Comparison of ENCODE assay signal across 8 mouse cellular contexts in genomic region chr1:194761432-194762212, GRCm38 (mm10).
DNase-seq lines count a peak whose midpoint lies in the region; ATAC-seq and TF ChIP-seq lines count a peak whose summit lies in the region.

No protein-coding gene starts in this region.

- peak; percentile 73 for TF ChIP-seq CTCF in Patski (IDR thresholded peaks at IDR 0.05)
- peak; percentile 44; the same call in 1 of the 2 replicates for TF ChIP-seq CTCF in liver, adult 2 months (IDR thresholded peaks at IDR 0.05; ENCODE audit: low read depth, low read length)

- H3K4me1 ChIP-seq in hindbrain, embryonic 11.5 days (replicated peaks; ENCODE audit: control insufficient read depth, insufficient read depth, low read length): no peaks in the 10 kb centered on the region
- no peaks in the 10 kb centered on the region for H3K4me1 ChIP-seq in hindbrain, embryonic 13.5 days (replicated peaks)
- H3K4me1 ChIP-seq in liver, adult 2 months (ENCODE audit: control insufficient read depth, insufficient read depth, low read length): no peaks in the 10 kb centered on the region
- H3K4me1 ChIP-seq in hindbrain, embryonic 12.5 days: no peaks in the 10 kb centered on the region

- no peaks in the 10 kb centered on the region for H3K27me3 ChIP-seq in hindbrain, embryonic 11.5 days (ENCODE audit: control insufficient read depth, insufficient read depth, low read length)
- no peaks in the 10 kb centered on the region for H3K27me3 ChIP-seq in hindbrain, embryonic 13.5 days
- H3K27me3 ChIP-seq in Patski: no peaks in the 10 kb centered on the region
- no peaks in the 10 kb centered on the region for H3K27me3 ChIP-seq in liver, adult 2 months (ENCODE audit: control insufficient read depth, insufficient read depth, low read length)
- no peaks in the 10 kb centered on the region for H3K27me3 ChIP-seq in hindbrain, embryonic 12.5 days

- no peak overlapping the region for H3K4me3 ChIP-seq in hindbrain, embryonic 11.5 days (ENCODE audit: low read depth, low read length)
- no peak overlapping the region for H3K4me3 ChIP-seq in hindbrain, embryonic 13.5 days
- H3K4me3 ChIP-seq in liver, adult 2 months (ENCODE audit: insufficient read depth, low read depth, low read length): no peak overlapping the region
- no peak overlapping the region for H3K4me3 ChIP-seq in hindbrain, embryonic 12.5 days

- no peak for TF ChIP-seq POLR2A in liver, adult 2 months (IDR thresholded peaks at IDR 0.05; ENCODE audit: extremely low read depth, insufficient read depth, low read length)

- ATAC-seq in hindbrain, embryonic 11.5 days (ENCODE audit: low FRiP score): no peak
- ATAC-seq in hindbrain, embryonic 13.5 days (ENCODE audit: low FRiP score): no peak
- no peak for ATAC-seq in Patski
- ATAC-seq in activated CD4-positive, CD25-positive, alpha-beta regulatory T cell, adult 4 months: no peak
- ATAC-seq in hindbrain, embryonic 12.5 days (ENCODE audit: low FRiP score): no peak

- DNase-seq in hindbrain, embryonic 11.5 days (ENCODE audit: low spot score): peak; percentile 37
- DNase-seq in B cell, adult 2 months: peak; percentile 23 to 32
- DNase-seq in Patski (ENCODE audit: low read depth, low spot score): no peak
- peak; percentile 30 for DNase-seq in liver, adult 2 months (ENCODE audit: extremely low read depth, low read depth, low spot score)
- DNase-seq in thymus, postnatal 25 days: no peak

- no peak overlapping the region for H3K4me2 ChIP-seq in hindbrain, embryonic 11.5 days (replicated peaks; ENCODE audit: low read depth, low read length)
- no peak overlapping the region for H3K4me2 ChIP-seq in hindbrain, embryonic 13.5 days
- no peak overlapping the region for H3K4me2 ChIP-seq in hindbrain, embryonic 12.5 days (replicated peaks)

- H3K9ac ChIP-seq in hindbrain, embryonic 11.5 days (ENCODE audit: low read depth, low read length): no peak overlapping the region
- H3K9ac ChIP-seq in hindbrain, embryonic 13.5 days: no peak overlapping the region
- no peak overlapping the region for H3K9ac ChIP-seq in liver, adult 2 months (ENCODE audit: low read depth, low read length)
- no peak overlapping the region for H3K9ac ChIP-seq in hindbrain, embryonic 12.5 days

- H3K79me2 ChIP-seq in liver, adult 2 months (ENCODE audit: control insufficient read depth, insufficient read depth, low read length): no peaks in the 10 kb centered on the region

- in situ Hi-C loops in Patski (cut with MboI; ENCODE audit: low pct_unique_long_range_greater_than_20kb): loop anchor here (5.0 kb wide), 1 partner anchor 196 kb away; no protein-coding TSS in a partner anchor

- CTCF ChIA-PET in Patski (lab: Charles Lee): interaction anchor here (1.3 to 2.2 kb wide), 3 partner anchors 15 to 55 kb away, joined by 3 to 7 read pairs (median 6); no protein-coding TSS in a partner anchor

- no peaks in the 10 kb centered on the region for H3K9me3 ChIP-seq in hindbrain, embryonic 11.5 days (ENCODE audit: control insufficient read depth, low read length)
- H3K9me3 ChIP-seq in hindbrain, embryonic 13.5 days: no peaks in the 10 kb centered on the region
- H3K9me3 ChIP-seq in hindbrain, embryonic 12.5 days (replicated peaks): no peaks in the 10 kb centered on the region

- 0 out of 2 replicates have a peak, but pooled peaks cover 2% of the 10 kb centered on the region for H3K36me3 ChIP-seq in hindbrain, embryonic 11.5 days (ENCODE audit: control insufficient read depth, insufficient read depth, low read length)
- H3K36me3 ChIP-seq in hindbrain, embryonic 13.5 days: peaks cover 88% of the 10 kb centered on the region
- H3K36me3 ChIP-seq in liver, adult 2 months (ENCODE audit: control insufficient read depth, insufficient read depth, low read length): peaks cover 27% of the 10 kb centered on the region
- peaks cover 73% of the 10 kb centered on the region for H3K36me3 ChIP-seq in hindbrain, embryonic 12.5 days

- WGBS in hindbrain, embryonic 11.5 days: 87% methylated on average over 2 of the region's 2 CpGs
- WGBS in hindbrain, embryonic 13.5 days: 88% methylated on average over 2 of the region's 2 CpGs
- 80% methylated on average over 2 of the region's 2 CpGs for WGBS in liver, adult 2 months
- WGBS in hindbrain, embryonic 12.5 days: 84% methylated on average over 2 of the region's 2 CpGs

- POLR2A ChIA-PET in Patski (lab: Charles Lee): interaction anchor here (0.7 kb wide), 1 partner anchor 14 kb away, joined by 4 read pairs; no protein-coding TSS in a partner anchor

- no peak overlapping the region for H3K27ac ChIP-seq in hindbrain, embryonic 11.5 days (ENCODE audit: low read depth, low read length)
- no peak overlapping the region for H3K27ac ChIP-seq in hindbrain, embryonic 13.5 days
- H3K27ac ChIP-seq in liver, adult 2 months (replicated peaks; ENCODE audit: insufficient read depth, low read depth, low read length): no peak overlapping the region
- no peak overlapping the region for H3K27ac ChIP-seq in hindbrain, embryonic 12.5 days

Comparison
In these comparisons a context has a peak if more than half of its experiments do, and no peak if none do; other contexts are left out.
1. DNase-seq: peak in hindbrain, embryonic 11.5 days (single experiment), B cell, adult 2 months (2 of 2) and liver, adult 2 months (single experiment); none in Patski (single experiment) and thymus, postnatal 25 days (single experiment).